Mouse (Mus musculus) forebrain, embryonic 11.5 days (tissue): ENCODE results near the gene Trim25. TPM values are rescaled to one million over a fixed set of nuclear protein-coding genes. Genes with fewer than 3 reads are reported as not detected.

Experiments
- ATAC-seq: fragments of 200-750 bp; cut with Nextera tagmentation; replicated peaks from 2 replicates; pipeline ENCODE4 v1.8.0; 2017; ENCODE audit warnings: moderate TSS enrichment; ENCODE audit not compliant: low FRiP score
- DNase-seq: peaks from one replicate; pipeline ENCODE4 v3.0.0-alpha.2; 2017; ENCODE audit warnings: low spot score
- H3K27ac ChIP-seq: fragments of 300-500 bp; sonication (generic); 2 replicates; pipeline ENCODE4 v1.5.1; 2014; ENCODE audit warnings: low read depth, low read length
- H3K27me3 ChIP-seq: fragments of 300-500 bp; sonication (generic); 2 replicates; pipeline ENCODE4 v1.6.1; 2014; ENCODE audit warnings: mild to moderate bottlenecking, low read length, mixed read lengths; ENCODE audit not compliant: control insufficient read depth, insufficient read depth
- H3K36me3 ChIP-seq: fragments of 300-500 bp; sonication (generic); 2 replicates; pipeline ENCODE4 v1.6.1; 2014; ENCODE audit warnings: mild to moderate bottlenecking, low read length, moderate library complexity, mixed read lengths; ENCODE audit not compliant: control insufficient read depth, insufficient read depth
- H3K4me1 ChIP-seq: fragments of 300-500 bp; sonication (generic); replicated peaks from 2 replicates; pipeline ENCODE4 v1.6.1; 2014; ENCODE audit warnings: low read length, mixed read lengths; ENCODE audit not compliant: control insufficient read depth, insufficient read depth
- H3K4me2 ChIP-seq: fragments of 300-500 bp; sonication (generic); 2 replicates; pipeline ENCODE4 v1.6.1; 2014; ENCODE audit warnings: low read depth, mild to moderate bottlenecking, low read length, moderate library complexity, mixed read lengths; ENCODE audit not compliant: severe bottlenecking
- H3K4me3 ChIP-seq: fragments of 300-500 bp; sonication (generic); 2 replicates; pipeline ENCODE4 v1.5.1; 2014; ENCODE audit warnings: low read depth, low read length
- H3K9ac ChIP-seq: fragments of 300-500 bp; sonication (generic); 2 replicates; pipeline ENCODE4 v1.6.1; 2014; ENCODE audit warnings: low read length
- H3K9me3 ChIP-seq: fragments of 300-500 bp; sonication (generic); 2 replicates; pipeline ENCODE4 v1.6.1; 2016; ENCODE audit warnings: low read length, mixed read lengths; ENCODE audit not compliant: control insufficient read depth
- WGBS: fragments of 180-500 bp; shearing (Covaris S2); extraction: QIAGEN DNeasy Blood & Tissue Kit; methylation state at CpG from one replicate; pipeline ENCODE4 v1.1.7; 2014; 5-methylcytosine and 5-hydroxymethylcytosine counted together
- polyA plus RNA-seq: library from polyadenylated mRNA; unstranded; fragments of >200 nt; fragmentation: Nextera tagmentation; extraction: Ambion mirVana; gene quantifications from 2 replicates; pipeline ENCODE4 v1.2.1, GENCODE M21; 2014

Gene Trim25
- polyA plus RNA-seq, 1 experiment from 2014 or later: 2.1 TPM

GRCm38 (mm10) chr11:89007582-89007981 lies 8.4 kb downstream of the Trim25 start:
- no peak for DNase-seq
- no peaks in the 10 kb centered on the region for H3K27me3 ChIP-seq

GRCm38 (mm10) chr11:89009066-89009465 lies 9.9 kb downstream of the Trim25 start:
- H3K4me3 ChIP-seq: no peak overlapping the region
- H3K4me2 ChIP-seq: no peak overlapping the region
- DNase-seq: no peak
- no peak overlapping the region for H3K9ac ChIP-seq
- no peaks in the 10 kb centered on the region for H3K27me3 ChIP-seq
- H3K9me3 ChIP-seq: no peaks in the 10 kb centered on the region
- H3K36me3 ChIP-seq: no peaks in the 10 kb centered on the region
- no peaks in the 10 kb centered on the region for H3K4me1 ChIP-seq
- H3K27ac ChIP-seq: no peak overlapping the region
- ATAC-seq: no peak
- 89% methylated on average over 9 of the region's 9 CpGs for WGBS

More at GRCm38 (mm10) chr11:89007582-89007981, 8.4 kb downstream of the Trim25 start:
- H3K9ac ChIP-seq: no peak overlapping the region
- H3K9me3 ChIP-seq: no peaks in the 10 kb centered on the region
- no peaks in the 10 kb centered on the region for H3K4me1 ChIP-seq
- H3K36me3 ChIP-seq: no peaks in the 10 kb centered on the region
- H3K4me2 ChIP-seq: no peak overlapping the region
- ATAC-seq: no peak
- no peak overlapping the region for H3K27ac ChIP-seq
- no peak overlapping the region for H3K4me3 ChIP-seq
- 86% methylated on average over 3 of the region's 3 CpGs for WGBS

GRCm38 (mm10) chr11:89009496-89009895 lies 10.3 kb downstream of the Trim25 start:
- Histone ChIP-seq H3K9ac (no peak overlapping the region), H3K4me1 (no peaks in the 10 kb centered on the region), H3K36me3 (no peaks in the 10 kb centered on the region), H3K27ac (no peak overlapping the region), H3K9me3 (no peaks in the 10 kb centered on the region), H3K27me3 (no peaks in the 10 kb centered on the region), H3K4me2 (no peak overlapping the region), H3K4me3 (no peak overlapping the region)
- 83% methylated on average over 7 of the region's 7 CpGs for WGBS
- ATAC-seq (no peak), DNase-seq (no peak)

GRCm38 (mm10) chr11:89012241-89012640 lies 13.1 kb downstream of the Trim25 start:
- H3K4me3 ChIP-seq: no peak overlapping the region
- no peak overlapping the region for H3K9ac ChIP-seq
- H3K27ac ChIP-seq: no peak overlapping the region
- no peaks in the 10 kb centered on the region for H3K9me3 ChIP-seq
- no peaks in the 10 kb centered on the region for H3K27me3 ChIP-seq
- H3K4me2 ChIP-seq: no peak overlapping the region
- no peaks in the 10 kb centered on the region for H3K4me1 ChIP-seq
- WGBS: 86% methylated on average over 5 of the region's 5 CpGs
- DNase-seq (no peak), ATAC-seq (no peak)
- no peaks in the 10 kb centered on the region for H3K36me3 ChIP-seq

- Histone ChIP-seq H3K4me2 (no peak overlapping the region), H3K9ac (no peak overlapping the region), H3K36me3 (no peaks in the 10 kb centered on the region), H3K27ac (no peak overlapping the region), H3K4me3 (no peak overlapping the region), H3K4me1 (no peaks in the 10 kb centered on the region), H3K27me3 (no peaks in the 10 kb centered on the region), H3K9me3 (no peaks in the 10 kb centered on the region)
- DNase-seq (no peak), ATAC-seq (no peak)
- 90% methylated on average over 9 of the region's 9 CpGs for WGBS
Observed at GRCm38 (mm10) chr11:89017514-89018182, 18.5 kb downstream of the Trim25 start.

GRCm38 (mm10) chr11:89020681-89021305 lies 21.6 kb downstream of the Trim25 start:
- no peak overlapping the region for H3K9ac ChIP-seq
- no peak overlapping the region for H3K4me3 ChIP-seq
- no peaks in the 10 kb centered on the region for H3K9me3 ChIP-seq
- H3K4me2 ChIP-seq: no peak overlapping the region
- no peak overlapping the region for H3K27ac ChIP-seq
- ATAC-seq: no peak
- H3K36me3 ChIP-seq: no peaks in the 10 kb centered on the region
- no peak for DNase-seq
- 72% methylated on average over 9 of the region's 9 CpGs for WGBS
- no peaks in the 10 kb centered on the region for H3K4me1 ChIP-seq
- no peaks in the 10 kb centered on the region for H3K27me3 ChIP-seq

GRCm38 (mm10) chr11:89021687-89022086 lies 22.5 kb downstream of the Trim25 start:
- no peak overlapping the region for H3K4me2 ChIP-seq
- H3K9me3 ChIP-seq: no peaks in the 10 kb centered on the region
- H3K27ac ChIP-seq: no peak overlapping the region
- WGBS: 85% methylated on average over 7 of the region's 7 CpGs
- no peaks in the 10 kb centered on the region for H3K36me3 ChIP-seq
- no peaks in the 10 kb centered on the region for H3K4me1 ChIP-seq
- DNase-seq (no peak), ATAC-seq (no peak)
- H3K27me3 ChIP-seq: no peaks in the 10 kb centered on the region
- no peak overlapping the region for H3K9ac ChIP-seq
- no peak overlapping the region for H3K4me3 ChIP-seq

DNA sequence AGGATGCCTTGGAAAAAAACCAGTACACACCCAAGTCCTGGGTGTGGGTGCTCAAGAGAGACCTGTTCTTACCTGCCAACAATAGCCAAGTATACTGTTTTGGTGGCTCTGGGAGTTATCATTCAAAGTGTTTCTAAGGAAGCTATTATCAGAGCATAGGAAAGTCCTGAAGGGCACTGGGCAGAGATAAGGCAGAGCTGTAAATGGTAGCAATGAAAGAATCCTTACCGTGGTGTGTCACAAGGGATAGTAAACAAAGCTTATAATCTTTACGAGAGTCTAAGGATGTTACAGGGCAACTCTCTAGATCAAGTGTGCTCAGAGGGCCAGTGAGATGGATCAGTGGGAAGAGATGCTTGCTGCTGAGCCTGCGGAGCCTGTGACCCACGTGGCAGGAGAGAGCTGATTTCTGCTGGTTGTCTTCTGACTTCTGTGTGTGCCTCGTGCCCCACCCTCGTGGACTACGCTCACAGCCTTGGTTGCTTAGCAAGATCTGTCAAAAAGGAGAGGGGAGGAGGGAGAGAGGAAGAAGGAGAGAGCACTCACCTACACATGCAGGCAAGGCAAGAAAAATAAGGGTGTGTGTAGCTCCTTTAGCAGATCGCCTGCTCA lies 23.1 kb downstream of the Trim25 start:
- Histone ChIP-seq H3K27ac (no peak overlapping the region), H3K4me1 (no peaks in the 10 kb centered on the region), H3K27me3 (no peaks in the 10 kb centered on the region), H3K36me3 (no peaks in the 10 kb centered on the region), H3K4me3 (no peak overlapping the region), H3K9ac (no peak overlapping the region), H3K4me2 (no peak overlapping the region), H3K9me3 (no peaks in the 10 kb centered on the region)
- ATAC-seq (no peak), DNase-seq (no peak)
- WGBS: 75% methylated on average over 8 of the region's 8 CpGs
